9 mouse cellular contexts compared by ENCODE assay signal in genomic region chr14:75828221-75828620, GRCm38 (mm10). TPM values are rescaled to one million over a fixed set of nuclear protein-coding genes. Genes with fewer than 3 reads are reported as not detected.
DNase-seq lines count a peak whose midpoint lies in the region; ATAC-seq and TF ChIP-seq lines count a peak whose summit lies in the region.
"Had no signal": no experiment of that assay in that cellular context is flagged by ENCODE, and none has a peak within 500 bp of the region (broad histone marks: within the 10 kb centered on the region; RNA-seq: fewer than 3 reads in every experiment).

No protein-coding gene starts in this region.

- no peak overlapping the region for H3K4me3 ChIP-seq in testis, adult 2 months (ENCODE audit: control insufficient read depth, low read depth, low read length)
- peak overlapping the region; percentile 60 for H3K4me3 ChIP-seq in liver, embryonic 16.5 days (ENCODE audit: low read depth, low read length)

- ATAC-seq in frontal cortex, adult (ENCODE audit: low TSS enrichment), result peak; percentile 8; the same call in 1 of the 2 replicates
- ATAC-seq in liver, embryonic 16.5 days (ENCODE audit: low read depth), result no peak

- H3K27ac ChIP-seq in testis, adult 2 months (ENCODE audit: control insufficient read depth, insufficient read depth, low read depth, low read length), result peak overlapping the region; percentile 44
- H3K27ac ChIP-seq in liver, embryonic 16.5 days (ENCODE audit: low read length), result no peak overlapping the region

- H3K9me3 ChIP-seq in liver, embryonic 16.5 days (replicated peaks; ENCODE audit: control insufficient read depth, low read length), result no peaks in the 10 kb centered on the region

- TF ChIP-seq POLR2A in testis, adult 2 months (IDR thresholded peaks at IDR 0.05; ENCODE audit: control insufficient read depth, low read depth, low read length), result no peak

- 53% methylated on average over 11 of the region's 11 CpGs for WGBS in liver, embryonic 16.5 days (ENCODE audit: insufficient replicate concordance)

- no peak for DNase-seq in frontal cortex, postnatal 14 days (ENCODE audit: low spot score in 2 of 2)
- DNase-seq in testis, postnatal 14 days (ENCODE audit: low spot score), result no peak
- no peak for DNase-seq in right cerebral cortex, adult 18-20 months
- DNase-seq in layer of hippocampus, postnatal 10 days (ENCODE audit: low spot score in 2 of 2), result no peak
- DNase-seq in right cerebral cortex, postnatal 10 days (ENCODE audit: low spot score in 2 of 2), result no peak
- DNase-seq: adrenal gland, adult 8-10 months had no signal

- H3K27me3 ChIP-seq in testis, adult 2 months (ENCODE audit: control insufficient read depth, insufficient read depth, low read length), result no peaks in the 10 kb centered on the region
- peaks cover 7% of the 10 kb centered on the region for H3K27me3 ChIP-seq in liver, embryonic 16.5 days (ENCODE audit: control insufficient read depth, insufficient read depth, low read depth, low read length)

- peak overlapping the region; percentile 82 for H3K4me2 ChIP-seq in liver, embryonic 16.5 days (ENCODE audit: low read depth, low read length)

- TF ChIP-seq CTCF in testis, adult 2 months (IDR thresholded peaks at IDR 0.05; ENCODE audit: control insufficient read depth, insufficient read depth, insufficient replicate concordance, low read depth, low read length), result no peak

- no peaks in the 10 kb centered on the region for H3K36me3 ChIP-seq in testis, adult 2 months (ENCODE audit: control insufficient read depth, insufficient read depth, low read length)
- H3K36me3 ChIP-seq in liver, embryonic 16.5 days (ENCODE audit: control insufficient read depth, insufficient read depth), result no peaks in the 10 kb centered on the region

- peak overlapping the region; percentile 16; the same call in 1 of the 2 replicates for H3K9ac ChIP-seq in liver, embryonic 16.5 days (ENCODE audit: low read depth, low read length)

- H3K4me1 ChIP-seq in testis, adult 2 months (ENCODE audit: control insufficient read depth, insufficient read depth, low read length), result peaks cover 22% of the 10 kb centered on the region
- H3K4me1 ChIP-seq in liver, embryonic 16.5 days (ENCODE audit: control insufficient read depth, low read depth, low read length), result peaks cover 29% of the 10 kb centered on the region

RNA-seq across cellular contexts. Expression of gene Tpt1, which starts 16.7 kb away (rescaled TPM):
- 478 and 593 TPM in 2 replicates for polyA plus RNA-seq in testis, adult 2 months (2012; rRNA removed)
- 462 and 509 TPM in 2 replicates for polyA plus RNA-seq in liver, embryonic 16.5 days (2015; fragmentation: Nextera tagmentation; extraction: Ambion mirVana)
- 1,000 to 10,000 TPM; 1,133 to 1,398 TPM for total RNA-seq in layer of hippocampus, postnatal 10 days (2021)

RNA-seq across cellular contexts. Expression of gene Slc25a30, which starts 41.4 kb away (rescaled TPM):
- polyA plus RNA-seq in testis, adult 2 months (2012; rRNA removed), result 12.5 and 16.5 TPM in 2 replicates
- 1.3 and 1.6 TPM in 2 replicates for polyA plus RNA-seq in liver, embryonic 16.5 days (2015; fragmentation: Nextera tagmentation; extraction: Ambion mirVana)
- 10 to 100 TPM; 11.0 to 12.9 TPM for total RNA-seq in layer of hippocampus, postnatal 10 days (2021)
